Mouse (Mus musculus): ENCODE measurements around the gene 4930539E08Rik. TPM values are rescaled to one million over a fixed set of nuclear protein-coding genes. Genes with fewer than 3 reads are reported as not detected.

Gene 4930539E08Rik
- polyA plus RNA-seq (2012; rRNA removed), result 0.85 and 0.91 TPM in 2 replicates

DNA sequence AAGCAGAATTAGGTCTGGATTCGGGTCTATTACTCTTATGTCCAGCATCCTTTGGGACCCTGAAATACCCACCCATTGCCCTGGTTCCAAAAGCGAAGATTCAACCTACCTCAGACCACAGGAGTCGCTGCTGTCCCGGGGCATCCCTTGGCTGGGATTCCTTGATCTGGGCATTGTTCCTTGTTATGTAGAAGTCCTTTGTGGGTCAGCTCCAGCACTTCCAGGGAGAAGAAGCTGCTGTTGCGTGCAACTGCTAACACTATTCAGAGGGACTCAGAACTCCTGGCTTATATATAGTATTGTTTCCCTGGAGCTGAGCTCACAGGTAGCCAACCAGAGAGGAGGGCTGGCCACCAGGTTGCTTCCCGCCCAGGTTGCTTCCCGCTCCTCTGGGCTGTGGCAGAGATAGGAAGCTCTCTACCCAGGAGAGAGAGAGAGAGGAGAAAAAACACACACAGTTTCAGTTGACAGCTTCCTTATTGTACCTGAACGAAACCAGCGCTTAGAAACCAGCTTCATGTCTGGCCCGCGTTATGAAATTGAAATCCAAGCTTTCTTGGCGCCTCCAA lies at the start of gene 4930539E08Rik:
Gene 4930539E08Rik, minus strand, starts transcription at position 265 of the 569 bp plus-strand sequence.

DNA sequence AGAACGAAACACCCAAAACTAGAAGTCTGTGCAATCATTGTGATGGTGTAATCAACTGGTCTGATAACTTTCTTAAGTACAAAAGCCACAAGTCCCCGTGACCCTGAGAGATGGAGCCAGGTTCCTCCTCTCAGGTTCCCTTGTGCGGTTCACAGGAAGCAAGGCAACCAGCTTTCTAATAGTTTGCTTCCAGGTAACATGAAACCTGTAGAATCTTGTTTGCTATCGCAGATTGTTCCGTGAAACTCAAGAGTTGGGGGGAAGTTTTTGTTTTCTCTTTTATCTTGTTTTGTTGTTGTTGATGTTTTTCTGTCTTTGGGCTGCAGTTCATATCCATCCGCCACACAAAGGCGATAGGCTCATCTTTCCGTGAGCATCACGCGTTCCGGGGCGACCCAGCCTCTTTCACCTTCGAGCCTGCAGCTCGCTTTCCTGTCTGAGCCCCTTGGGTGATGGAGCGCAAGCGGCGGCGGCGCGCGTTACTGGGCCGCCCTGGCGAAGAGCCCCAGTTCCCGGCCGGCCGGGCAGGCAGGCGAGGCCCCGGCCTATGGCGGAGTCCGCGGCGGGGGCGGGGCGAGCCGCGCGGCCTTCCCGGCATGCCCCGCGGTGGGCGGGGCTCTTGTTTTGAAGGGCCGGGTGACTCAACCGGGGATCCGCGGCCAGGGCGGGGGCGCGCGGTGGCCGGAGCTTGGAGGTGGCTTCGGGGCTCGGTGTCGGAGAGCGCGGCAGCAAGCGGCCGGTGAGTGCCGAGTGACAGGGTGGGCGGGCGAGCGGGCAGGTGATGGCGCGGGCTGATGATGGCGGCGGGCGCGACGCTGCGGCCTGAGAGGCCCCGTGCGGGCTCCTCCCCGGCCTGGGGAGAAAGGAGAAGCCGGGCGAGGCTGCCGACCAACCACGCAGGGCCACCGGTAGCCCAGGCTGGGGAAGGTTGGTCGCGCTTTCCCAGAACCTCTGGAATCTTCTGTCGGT lies 37.0 kb upstream of the 4930539E08Rik start, which contains the start of gene Kctd20:
Gene Kctd20, plus strand, starts transcription at position 120 of the 969 bp plus-strand sequence.

DNA sequence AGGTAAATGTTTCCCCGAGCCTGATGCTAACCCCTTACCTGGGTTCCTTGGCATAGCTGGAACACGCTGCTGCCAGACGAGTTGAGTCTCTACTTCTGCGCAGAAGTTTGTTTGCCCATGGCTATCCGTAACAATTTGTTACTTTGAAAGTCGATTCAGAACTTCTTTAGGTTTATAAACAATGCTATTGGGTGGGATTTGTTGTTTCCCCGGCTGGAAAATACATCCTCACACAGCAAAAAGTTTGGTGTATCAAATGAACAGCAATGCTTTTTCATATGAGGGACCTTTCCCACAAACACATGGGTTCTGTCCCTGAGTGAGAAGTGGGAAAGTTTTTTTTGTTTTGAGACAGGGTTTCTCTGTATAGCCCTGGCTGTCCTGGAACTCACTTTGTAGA lies 28.6 kb upstream of the 4930539E08Rik start, which contains the start of gene Pxt1:
Gene Pxt1, minus strand, starts transcription at position 101 of the 400 bp plus-strand sequence.

DNA sequence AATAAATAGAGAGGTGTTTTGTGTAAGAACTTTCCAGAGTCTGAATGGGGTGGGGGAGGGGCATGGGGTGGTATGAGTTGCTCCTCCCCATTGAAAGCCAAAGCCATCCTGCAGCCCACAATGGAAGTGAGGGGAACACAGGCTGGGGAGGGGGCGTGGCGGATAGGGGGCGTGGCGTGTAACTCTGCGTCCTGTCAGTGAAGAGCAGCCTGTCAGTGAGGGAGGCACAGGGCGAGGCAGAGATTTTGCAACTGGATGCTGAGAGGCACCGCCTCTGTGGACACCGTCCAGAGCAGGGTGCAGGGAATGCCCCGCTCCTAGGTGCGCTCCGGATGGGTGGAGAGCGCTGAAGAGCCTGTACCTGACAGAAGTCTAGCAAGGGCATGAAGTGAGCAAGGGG lies 56.9 kb downstream of the 4930539E08Rik start, which contains the start of gene Pnpla1:
Gene Pnpla1, plus strand, starts transcription at position 207 of the 400 bp plus-strand sequence.

Other genes with a start within 250 kb of the 4930539E08Rik start
- 3.1 and 4.3 TPM in 2 replicates for gene Slc26a8, start 225.1 kb downstream of the 4930539E08Rik start, polyA plus RNA-seq (2012; rRNA removed)
- gene Mapk14, start 224.0 kb downstream of the 4930539E08Rik start, polyA plus RNA-seq (2012; rRNA removed), result 64.9 and 65.8 TPM in 2 replicates
- gene AC170998.1, start 189.2 kb downstream of the 4930539E08Rik start, polyA plus RNA-seq (2012; rRNA removed), result 0.42 and 0.54 TPM in 2 replicates
- gene Mapk13, start 146.0 kb downstream of the 4930539E08Rik start, polyA plus RNA-seq (2012; rRNA removed), result 1.2 and 6.8 TPM in 2 replicates
- gene Brpf3, start 114.2 kb downstream of the 4930539E08Rik start, polyA plus RNA-seq (2012; rRNA removed), result 42.4 and 48.7 TPM in 2 replicates
- 0.15 TPM in 1 of 2 replicates, not detected in the other for gene Pnpla1, start 56.9 kb downstream of the 4930539E08Rik start, polyA plus RNA-seq (2012; rRNA removed)
- 0.05 TPM in 1 of 2 replicates, not detected in the other for gene Pxt1, start 28.5 kb upstream of the 4930539E08Rik start, polyA plus RNA-seq (2012; rRNA removed)
- 68.0 and 71.8 TPM in 2 replicates for gene Kctd20, start 36.6 kb upstream of the 4930539E08Rik start, polyA plus RNA-seq (2012; rRNA removed)
- 115 and 119 TPM in 2 replicates for gene Stk38, start 92.7 kb upstream of the 4930539E08Rik start, polyA plus RNA-seq (2012; rRNA removed)
- 386 and 446 TPM in 2 replicates for gene Srsf3, start 117.3 kb upstream of the 4930539E08Rik start, polyA plus RNA-seq (2012; rRNA removed)
- 23.7 and 36.1 TPM in 2 replicates for gene Cdkn1a, start 175.7 kb upstream of the 4930539E08Rik start, polyA plus RNA-seq (2012; rRNA removed)
- 0.27 and 0.98 TPM in 2 replicates for gene Rab44, start 198.8 kb upstream of the 4930539E08Rik start, polyA plus RNA-seq (2012; rRNA removed)

All from central nervous system, embryonic 14 days (tissue).